7 mouse cellular contexts compared by ENCODE assay signal in genomic region chr4:82536435-82537278, GRCm38 (mm10).
DNase-seq lines count a peak whose midpoint lies in the region; ATAC-seq lines count a peak whose summit lies in the region.

No protein-coding gene starts in this region.

- H3K9me3 ChIP-seq in embryonic facial prominence, embryonic 11.5 days (replicated peaks; ENCODE audit: control insufficient read depth, low read length): no peaks in the 10 kb centered on the region
- no peaks in the 10 kb centered on the region for H3K9me3 ChIP-seq in limb, embryonic 13.5 days

- DNase-seq in ovary, postnatal 36 days (ENCODE audit: low spot score): peak; percentile 20
- no peak for DNase-seq in ovary, postnatal 10 days (ENCODE audit: low spot score)
- no peak for DNase-seq in embryonic facial prominence, embryonic 11.5 days (ENCODE audit: low spot score)
- peak; percentile 37 to 39 for DNase-seq in heart, postnatal 14 days
- DNase-seq in right cerebral cortex, postnatal 4 days: peak; percentile 46
- DNase-seq in ovary, adult 18-20 months (ENCODE audit: low spot score): no peak

- peaks cover 11% of the 10 kb centered on the region for H3K4me1 ChIP-seq in embryonic facial prominence, embryonic 11.5 days (ENCODE audit: control insufficient read depth, insufficient read depth, low read length)
- H3K4me1 ChIP-seq in limb, embryonic 13.5 days: peaks cover 59% of the 10 kb centered on the region

- H3K4me2 ChIP-seq in embryonic facial prominence, embryonic 11.5 days (ENCODE audit: low read depth, low read length): peak overlapping the region; percentile 77
- H3K4me2 ChIP-seq in limb, embryonic 13.5 days (replicated peaks): peak overlapping the region; percentile 73

- no peak for ATAC-seq in embryonic facial prominence, embryonic 11.5 days (replicated peaks; ENCODE audit: insufficient number of reproducible peaks, low FRiP score, low TSS enrichment, low read depth)
- ATAC-seq in limb, embryonic 13.5 days (ENCODE audit: low FRiP score, low read depth): no peak

- 1% methylated on average over 36 of the region's 36 CpGs for WGBS in embryonic facial prominence, embryonic 11.5 days
- WGBS in limb, embryonic 13.5 days: 5% methylated on average over 36 of the region's 36 CpGs

- no peak overlapping the region for H3K27ac ChIP-seq in embryonic facial prominence, embryonic 11.5 days (replicated peaks; ENCODE audit: low read depth, low read length)
- no peak overlapping the region; the same call in 1 of the 2 replicates for H3K27ac ChIP-seq in limb, embryonic 13.5 days

- H3K4me3 ChIP-seq in embryonic facial prominence, embryonic 11.5 days (ENCODE audit: low read depth, low read length): peak overlapping the region; percentile 34
- peak overlapping the region; percentile 46 for H3K4me3 ChIP-seq in limb, embryonic 13.5 days

- H3K36me3 ChIP-seq in embryonic facial prominence, embryonic 11.5 days (replicated peaks; ENCODE audit: control insufficient read depth, insufficient read depth, low read depth, low read length): no peaks in the 10 kb centered on the region
- no peaks in the 10 kb centered on the region for H3K36me3 ChIP-seq in limb, embryonic 13.5 days

- peaks cover 9% of the 10 kb centered on the region; the same call in 1 of the 2 replicates for H3K27me3 ChIP-seq in embryonic facial prominence, embryonic 11.5 days (ENCODE audit: control insufficient read depth, insufficient read depth, low read length)
- H3K27me3 ChIP-seq in limb, embryonic 13.5 days: peaks cover 20% of the 10 kb centered on the region

- H3K9ac ChIP-seq in embryonic facial prominence, embryonic 11.5 days (replicated peaks; ENCODE audit: low read length): peak overlapping the region; percentile 59
- peak overlapping the region; percentile 76 for H3K9ac ChIP-seq in limb, embryonic 13.5 days

- intact Hi-C loops in heart, postnatal 14 days (cut with DNase I): no loop called here

Comparison
In these comparisons a context has a peak if more than half of its experiments do, and no peak if none do; other contexts are left out.
1. DNase-seq: peak in ovary, postnatal 36 days (single experiment), heart, postnatal 14 days (2 of 2) and right cerebral cortex, postnatal 4 days (single experiment); none in ovary, postnatal 10 days (single experiment), embryonic facial prominence, embryonic 11.5 days (single experiment) and ovary, adult 18-20 months (single experiment).